Mouse (Mus musculus) midbrain, embryonic 16.5 days (tissue): Measurements from ENCODE around the gene Strada. TPM values are rescaled to one million over a fixed set of nuclear protein-coding genes. Genes with fewer than 3 reads are reported as not detected.
"Not testable (repeated sequence)": the region's sequence is repeated elsewhere in the genome, so short reads cannot be mapped to it uniquely, and the experiment has no call there.

Experiments
- ATAC-seq: fragments of 200-750 bp; cut with Nextera tagmentation; 2 replicates; pipeline ENCODE4 v1.8.0; 2017; ENCODE audit warnings: moderate TSS enrichment
- H3K27ac ChIP-seq: fragments of 300-500 bp; sonication (generic); 2 replicates; pipeline ENCODE4 v1.5.1; 2014; ENCODE audit warnings: mild to moderate bottlenecking, low read length, mixed read lengths
- H3K27me3 ChIP-seq: fragments of 300-500 bp; sonication (generic); 2 replicates; pipeline ENCODE4 v1.6.1; 2014; ENCODE audit warnings: low read depth, low read length, mixed read lengths; ENCODE audit not compliant: control insufficient read depth, insufficient read depth
- H3K36me3 ChIP-seq: fragments of 300-500 bp; sonication (generic); 2 replicates; pipeline ENCODE4 v1.6.1; 2014; ENCODE audit warnings: mild to moderate bottlenecking, low read length, moderate library complexity, mixed read lengths; ENCODE audit not compliant: control insufficient read depth, insufficient read depth
- H3K4me1 ChIP-seq: fragments of 300-500 bp; sonication (generic); 2 replicates; pipeline ENCODE4 v1.6.1; 2014; ENCODE audit warnings: mild to moderate bottlenecking, low read length, mixed read lengths; ENCODE audit not compliant: control insufficient read depth, insufficient read depth
- H3K4me2 ChIP-seq: fragments of 300-500 bp; sonication (generic); 2 replicates; pipeline ENCODE4 v1.6.1; 2014; ENCODE audit warnings: mild to moderate bottlenecking, low read length, mixed read lengths
- H3K4me3 ChIP-seq: fragments of 300-500 bp; sonication (generic); 2 replicates; pipeline ENCODE4 v1.5.1; 2014; ENCODE audit warnings: low read depth, mild to moderate bottlenecking, low read length, moderate library complexity, mixed read lengths
- H3K9ac ChIP-seq: fragments of 300-500 bp; sonication (generic); 2 replicates; pipeline ENCODE4 v1.6.1; 2014; ENCODE audit warnings: low read depth, low read length, mixed read lengths
- H3K9me3 ChIP-seq: fragments of 300-500 bp; sonication (generic); replicated peaks from 2 replicates; pipeline ENCODE4 v1.6.1; 2014; ENCODE audit warnings: mild to moderate bottlenecking, low read length, mixed read lengths; ENCODE audit not compliant: control insufficient read depth, poor library complexity, severe bottlenecking
- WGBS: fragments of 180-500 bp; shearing (Covaris S2); extraction: QIAGEN DNeasy Blood & Tissue Kit; methylation state at CpG from one replicate; pipeline ENCODE4 v1.1.7; 2014; 5-methylcytosine and 5-hydroxymethylcytosine counted together
- polyA plus RNA-seq: library from polyadenylated mRNA; unstranded; fragments of >200 nt; fragmentation: Nextera tagmentation; extraction: Ambion mirVana; gene quantifications from 2 replicates; pipeline ENCODE4 v1.2.1, GENCODE M21; 2015

Gene Strada
- polyA plus RNA-seq, 1 experiment from 2014 or later = 25.1 TPM

- Histone ChIP-seq H3K9me3 (no peaks in the 10 kb centered on the region), H3K4me1 (peaks cover 15% of the 10 kb centered on the region; the same call in 1 of the 2 replicates), H3K27ac (no peak overlapping the region), H3K36me3 (peaks cover 40% of the 10 kb centered on the region), H3K9ac (no peak overlapping the region), H3K27me3 (no peaks in the 10 kb centered on the region), H3K4me2 (no peak overlapping the region), H3K4me3 (no peak overlapping the region)
- WGBS = 70% methylated on average over 2 of the region's 2 CpGs
- no peak for ATAC-seq
These were observed 47.2 kb downstream of the Strada start for GRCm38 (mm10) chr11:106154770-106155169.

- Histone ChIP-seq H3K27ac (no peak overlapping the region), H3K4me2 (no peak overlapping the region), H3K36me3 (peaks cover 44% of the 10 kb centered on the region), H3K9me3 (no peaks in the 10 kb centered on the region), H3K27me3 (no peaks in the 10 kb centered on the region), H3K4me3 (no peak overlapping the region), H3K9ac (no peak overlapping the region), H3K4me1 (peaks cover 12% of the 10 kb centered on the region; the same call in 1 of the 2 replicates)
- no peak for ATAC-seq
- 75% methylated on average over 5 of the region's 5 CpGs for WGBS
These were observed 47.9 kb downstream of the Strada start for GRCm38 (mm10) chr11:106154091-106154490.

GRCm38 (mm10) chr11:106152132-106152531 is 49.8 kb downstream of the Strada start:
- Histone ChIP-seq H3K4me1 (no peaks in the 10 kb centered on the region; the same call in 1 of the 2 replicates), H3K4me3 (no peak overlapping the region), H3K27me3 (no peaks in the 10 kb centered on the region), H3K9me3 (no peaks in the 10 kb centered on the region), H3K36me3 (peaks cover 44% of the 10 kb centered on the region), H3K9ac (no peak overlapping the region), H3K4me2 (no peak overlapping the region), H3K27ac (no peak overlapping the region)
- no peak for ATAC-seq
- 79% methylated on average over 8 of the region's 8 CpGs for WGBS

DNA sequence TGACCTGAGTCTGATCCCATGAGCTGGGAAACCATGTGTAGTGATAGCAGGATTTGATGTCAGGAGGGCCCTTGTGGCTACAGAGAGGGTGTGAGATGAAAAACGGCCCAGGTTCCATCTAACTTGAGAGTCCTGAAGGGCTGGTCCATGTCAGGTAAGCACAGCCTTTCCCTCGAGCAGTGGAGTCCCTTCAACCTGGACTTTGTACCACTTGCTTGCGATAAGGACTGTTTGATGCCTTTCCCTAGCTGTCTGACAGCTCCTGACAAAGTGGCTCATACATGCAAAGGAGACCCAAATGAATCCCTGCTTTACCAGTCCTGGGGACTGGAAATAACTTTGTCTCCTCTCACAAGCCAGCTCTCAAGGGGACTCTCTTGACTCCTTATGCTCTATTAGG is 50.7 kb downstream of the Strada start:
- H3K4me3 ChIP-seq = no peak overlapping the region
- H3K4me1 ChIP-seq = no peaks in the 10 kb centered on the region; the same call in 1 of the 2 replicates
- no peak overlapping the region for H3K4me2 ChIP-seq
- no peak overlapping the region for H3K9ac ChIP-seq
- 93% methylated on average over 3 of the region's 3 CpGs for WGBS
- H3K9me3 ChIP-seq = no peaks in the 10 kb centered on the region
- no peak overlapping the region for H3K27ac ChIP-seq
- H3K36me3 ChIP-seq = peaks cover 38% of the 10 kb centered on the region
- H3K27me3 ChIP-seq = no peaks in the 10 kb centered on the region
- ATAC-seq = no peak

GRCm38 (mm10) chr11:106134580-106135528 is 67.1 kb downstream of the Strada start:
- H3K4me3 ChIP-seq = no peak overlapping the region
- H3K9me3 ChIP-seq = no peaks in the 10 kb centered on the region
- no peak for ATAC-seq
- 28% methylated on average over 8 of the region's 8 CpGs for WGBS
- H3K4me2 ChIP-seq = no peak overlapping the region
- peaks cover 8% of the 10 kb centered on the region for H3K4me1 ChIP-seq
- peak overlapping the region; percentile 68 for H3K27ac ChIP-seq
- no peaks in the 10 kb centered on the region for H3K36me3 ChIP-seq
- no peaks in the 10 kb centered on the region for H3K27me3 ChIP-seq
- H3K9ac ChIP-seq = peak overlapping the region; percentile 49; the same call in 1 of the 2 replicates

GRCm38 (mm10) chr11:106132516-106132915 is 69.5 kb downstream of the Strada start:
- 97% methylated on average over 5 of the region's 5 CpGs for WGBS
- H3K9me3 ChIP-seq = no peaks in the 10 kb centered on the region
- no peak overlapping the region for H3K27ac ChIP-seq
- H3K4me3 ChIP-seq = no peak overlapping the region
- H3K4me2 ChIP-seq = no peak overlapping the region
- H3K36me3 ChIP-seq = no peaks in the 10 kb centered on the region
- no peak overlapping the region for H3K9ac ChIP-seq
- H3K4me1 ChIP-seq = peaks cover 8% of the 10 kb centered on the region
- H3K27me3 ChIP-seq = no peaks in the 10 kb centered on the region
- ATAC-seq = no peak

DNA sequence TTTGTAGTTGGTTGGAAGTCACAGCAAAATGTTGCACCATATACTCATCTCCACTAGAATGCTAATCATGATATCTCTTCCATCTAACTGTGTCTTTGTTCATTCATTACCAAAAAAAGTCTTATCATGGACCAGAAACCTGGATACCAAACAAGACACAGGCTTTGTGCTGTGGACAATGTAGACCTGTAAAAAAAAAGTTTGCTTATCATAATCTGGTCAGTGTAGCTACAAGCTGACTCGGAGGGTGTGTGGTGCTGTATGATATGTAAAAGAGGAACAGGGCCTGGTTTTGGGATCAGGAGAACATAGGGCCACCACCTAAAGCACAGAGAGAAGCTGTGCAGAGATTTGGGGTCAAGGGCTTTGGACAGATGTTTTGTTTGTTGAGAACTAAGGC is 72.5 kb downstream of the Strada start:
- Histone ChIP-seq H3K9ac (no peak overlapping the region), H3K4me1 (no peaks in the 10 kb centered on the region), H3K4me2 (no peak overlapping the region), H3K4me3 (no peak overlapping the region), H3K9me3 (no peaks in the 10 kb centered on the region), H3K27ac (no peak overlapping the region), H3K36me3 (peaks cover 9% of the 10 kb centered on the region), H3K27me3 (no peaks in the 10 kb centered on the region)
- ATAC-seq = no peak
- 86% methylated on average over 1 of the region's 1 CpGs for WGBS

DNA sequence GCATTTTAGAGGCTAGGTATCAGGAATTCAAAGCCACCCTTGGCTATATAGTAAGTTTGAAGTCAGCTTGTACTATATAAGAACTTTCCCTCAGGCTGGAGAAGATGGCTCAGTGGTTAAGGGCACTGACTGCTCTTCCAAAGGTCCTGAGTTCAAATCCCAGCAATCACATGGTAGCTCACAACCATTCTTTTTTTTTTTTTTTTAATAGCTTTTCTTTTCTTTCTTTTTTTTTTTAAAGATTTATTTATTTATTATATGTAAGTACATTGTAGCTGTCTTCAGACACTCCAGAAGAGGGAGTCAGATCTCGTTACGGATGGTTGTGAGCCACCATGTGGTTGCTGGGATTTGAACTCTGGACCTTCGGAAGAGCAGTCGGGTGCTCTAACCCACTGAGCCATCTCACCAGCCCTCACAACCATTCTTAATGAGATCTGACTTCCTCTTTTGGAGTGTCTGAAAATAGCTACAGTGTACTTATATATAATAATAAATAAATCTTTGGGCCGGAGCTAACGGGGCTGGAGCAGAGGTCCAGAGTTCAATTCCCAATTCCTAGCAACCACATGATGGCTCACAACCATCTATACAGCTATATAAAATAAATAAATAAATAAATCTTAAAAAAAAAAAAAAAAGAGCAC is 75.1 kb downstream of the Strada start:
- H3K9me3 ChIP-seq, H3K4me1 ChIP-seq, H3K9ac ChIP-seq, H3K27me3 ChIP-seq, H3K27ac ChIP-seq, H3K4me2 ChIP-seq, ATAC-seq, H3K4me3 ChIP-seq: not testable (repeated sequence)
- peaks cover 12% of the 10 kb centered on the region for H3K36me3 ChIP-seq
- whole genome bisulfite sequencing = 96% methylated on average over 4 of the region's 6 CpGs

DNA sequence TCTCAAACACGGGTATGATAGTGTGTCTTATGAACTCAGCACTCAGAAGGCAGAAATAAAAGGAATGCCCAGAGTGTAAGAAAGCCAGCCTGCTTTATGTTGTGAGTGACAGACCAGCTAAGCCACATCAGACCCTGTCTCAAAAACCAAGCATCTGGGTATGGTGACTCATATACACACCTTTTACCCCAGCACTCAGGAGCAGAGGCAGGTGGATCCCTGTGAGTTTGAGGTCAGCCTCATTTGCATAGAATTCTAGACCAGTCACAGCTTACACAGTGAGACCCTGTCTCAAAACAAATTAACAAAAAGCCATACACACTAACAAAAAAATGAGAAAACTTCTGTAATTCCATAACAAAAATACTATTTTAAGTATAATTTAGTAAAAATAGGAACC is 76.1 kb downstream of the Strada start:
- Histone ChIP-seq H3K9me3 (no peaks in the 10 kb centered on the region), H3K4me2 (no peak overlapping the region), H3K27ac (no peak overlapping the region), H3K36me3 (peaks cover 14% of the 10 kb centered on the region), H3K4me1 (no peaks in the 10 kb centered on the region), H3K4me3 (no peak overlapping the region), H3K27me3 (no peaks in the 10 kb centered on the region), H3K9ac (no peak overlapping the region)
- no peak for ATAC-seq
- 77% methylated on average over 1 of the region's 1 CpGs for WGBS
